In the genomic region with DNA sequence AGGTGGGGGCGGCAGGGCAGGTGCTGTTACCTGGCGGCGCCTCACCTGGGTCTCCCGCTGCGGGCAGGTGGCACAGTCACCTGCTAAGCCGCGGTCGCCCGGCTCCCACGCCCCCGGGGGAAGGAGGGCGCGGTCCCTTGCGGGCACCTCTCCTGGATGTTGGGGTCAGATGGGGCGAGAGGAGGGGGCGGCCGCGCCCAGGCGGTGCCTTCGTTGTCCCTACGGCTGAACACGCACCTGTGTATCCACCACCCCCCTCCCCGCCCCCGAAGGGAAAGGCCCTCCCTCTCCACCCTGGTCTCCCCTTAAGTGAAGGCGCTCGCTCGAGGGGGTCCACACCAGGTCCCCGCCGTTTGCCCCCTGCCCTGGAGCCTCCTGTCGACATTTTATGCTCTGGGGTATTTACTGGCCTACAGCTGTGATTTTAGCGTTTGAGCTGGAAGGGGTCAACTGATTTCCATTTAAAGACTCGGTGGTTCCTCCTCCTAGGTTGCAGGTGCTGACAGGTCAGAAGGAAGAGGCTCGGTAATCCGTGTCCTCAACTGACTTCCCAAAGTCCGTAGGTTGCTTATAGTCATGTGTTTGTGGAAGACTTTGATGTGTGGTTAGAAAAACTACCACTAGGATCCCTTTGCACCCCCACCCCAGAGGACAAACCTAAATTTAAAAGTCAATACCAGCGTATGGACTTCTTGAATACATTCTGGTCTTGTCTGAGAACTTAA, we compare ENCODE assay signal across 8 mouse cellular contexts. TPM values are rescaled to one million over a fixed set of nuclear protein-coding genes. Genes with fewer than 3 reads are reported as not detected.
DNase-seq lines count a peak whose midpoint lies in the region; ATAC-seq and TF ChIP-seq lines count a peak whose summit lies in the region.

No protein-coding gene starts in this region.

- ATAC-seq in G1E (ENCODE audit: extremely low read depth, insufficient number of reproducible peaks, low FRiP score, poor library complexity, severe bottlenecking) = no peak
- peak; percentile 29; the same call in 1 of the 2 replicates for ATAC-seq in embryonic facial prominence, embryonic 15.5 days (ENCODE audit: insufficient number of reproducible peaks, low FRiP score, low TSS enrichment, low read depth)
- peak; percentile 35; the same call in 1 of the 2 replicates for ATAC-seq in kidney, embryonic 15.5 days (replicated peaks; ENCODE audit: low FRiP score)
- ATAC-seq in midbrain, postnatal 0 days (ENCODE audit: low FRiP score) = peak; percentile 1
- no peak for ATAC-seq in erythroid progenitor cell, adult 5-6 weeks (replicated peaks; ENCODE audit: low FRiP score, poor library complexity, severe bottlenecking)

- no peak for DNase-seq in left cerebral cortex, adult 2 months (ENCODE audit: extremely low spot score in 1 of 2, low spot score in 2 of 2)
- DNase-seq in left cerebral cortex, postnatal 36 days (ENCODE audit: low spot score in 2 of 2) = no peak
- no peak for DNase-seq in G1E (ENCODE audit: low spot score)
- peak; percentile 9 for DNase-seq in midbrain, postnatal 0 days (ENCODE audit: low spot score)
- DNase-seq in left cerebral cortex, postnatal 10 days (ENCODE audit: extremely low spot score in 1 of 2, low spot score in 2 of 2) = no peak

- peak overlapping the region; percentile 76 for H3K9ac ChIP-seq in embryonic facial prominence, embryonic 15.5 days
- peak overlapping the region; percentile 95 for H3K9ac ChIP-seq in kidney, embryonic 15.5 days
- peak overlapping the region; percentile 95 for H3K9ac ChIP-seq in midbrain, postnatal 0 days (replicated peaks; ENCODE audit: low read length, poor library complexity, severe bottlenecking)

- no peaks in the 10 kb centered on the region for H3K27me3 ChIP-seq in G1E (ENCODE audit: insufficient read depth, low read length)
- no peaks in the 10 kb centered on the region for H3K27me3 ChIP-seq in embryonic facial prominence, embryonic 15.5 days
- no peaks in the 10 kb centered on the region for H3K27me3 ChIP-seq in kidney, embryonic 15.5 days
- no peaks in the 10 kb centered on the region for H3K27me3 ChIP-seq in midbrain, postnatal 0 days (ENCODE audit: insufficient read depth, low read length)

- intact Hi-C loops in left cerebral cortex, adult 2 months (cut with DNase I) = loop anchor here (5.0 kb wide), 1 partner anchor 51 kb away; no protein-coding TSS in a partner anchor
- intact Hi-C loops in left cerebral cortex, postnatal 36 days (cut with DNase I) = loop anchor here (5.0 kb wide), 2 partner anchors 51 to 76 kb away; no protein-coding TSS in a partner anchor
- intact Hi-C loops in left cerebral cortex, postnatal 10 days (cut with DNase I) = no loop called here

- H3K36me3 ChIP-seq in G1E (replicated peaks) = peaks cover 35% of the 10 kb centered on the region
- 0 out of 2 replicates have a peak, but pooled peaks cover 4% of the 10 kb centered on the region for H3K36me3 ChIP-seq in embryonic facial prominence, embryonic 15.5 days
- H3K36me3 ChIP-seq in kidney, embryonic 15.5 days = no peaks in the 10 kb centered on the region
- H3K36me3 ChIP-seq in midbrain, postnatal 0 days (ENCODE audit: insufficient read depth, low read length) = no peaks in the 10 kb centered on the region

- TF ChIP-seq CTCF in left cerebral cortex, adult 2 months (IDR thresholded peaks at IDR 0.05) = no peak; the same call in none of the 2 replicates
- TF ChIP-seq CTCF in G1E (IDR thresholded peaks at IDR 0.05; ENCODE audit: low read depth, low read length) = no peak
- TF ChIP-seq CTCF in midbrain, postnatal 0 days (IDR thresholded peaks at IDR 0.05) = no peak

- H3K9me3 ChIP-seq in G1E (replicated peaks) = peaks cover 3% of the 10 kb centered on the region; the same call in 1 of the 2 replicates
- no peaks in the 10 kb centered on the region for H3K9me3 ChIP-seq in embryonic facial prominence, embryonic 15.5 days (replicated peaks)
- no peaks in the 10 kb centered on the region for H3K9me3 ChIP-seq in kidney, embryonic 15.5 days (replicated peaks)
- H3K9me3 ChIP-seq in midbrain, postnatal 0 days (ENCODE audit: low read length) = peaks cover 9% of the 10 kb centered on the region

- H3K27ac ChIP-seq in left cerebral cortex, adult 2 months = peak overlapping the region; percentile 99
- H3K27ac ChIP-seq in embryonic facial prominence, embryonic 15.5 days (replicated peaks) = peak overlapping the region; percentile 85
- peak overlapping the region; percentile 91 for H3K27ac ChIP-seq in kidney, embryonic 15.5 days
- H3K27ac ChIP-seq in midbrain, postnatal 0 days (ENCODE audit: low read depth, low read length) = peak overlapping the region; percentile 92

- peak overlapping the region; percentile 92 for H3K4me3 ChIP-seq in left cerebral cortex, adult 2 months
- peak overlapping the region; percentile 95 for H3K4me3 ChIP-seq in G1E (ENCODE audit: low read depth, low read length)
- peak overlapping the region; percentile 73 for H3K4me3 ChIP-seq in embryonic facial prominence, embryonic 15.5 days (replicated peaks)
- peak overlapping the region; percentile 89 for H3K4me3 ChIP-seq in kidney, embryonic 15.5 days (replicated peaks)
- peak overlapping the region; percentile 92 for H3K4me3 ChIP-seq in midbrain, postnatal 0 days (ENCODE audit: low read depth, low read length)

- H3K4me1 ChIP-seq in G1E (ENCODE audit: insufficient read depth, low read depth, low read length) = peaks cover 59% of the 10 kb centered on the region
- peaks cover 17% of the 10 kb centered on the region for H3K4me1 ChIP-seq in embryonic facial prominence, embryonic 15.5 days
- H3K4me1 ChIP-seq in kidney, embryonic 15.5 days = peaks cover 14% of the 10 kb centered on the region
- H3K4me1 ChIP-seq in midbrain, postnatal 0 days (ENCODE audit: insufficient read depth, low read length) = peaks cover 2% of the 10 kb centered on the region; the same call in 1 of the 2 replicates

- H3K4me2 ChIP-seq in embryonic facial prominence, embryonic 15.5 days (replicated peaks) = peak overlapping the region; percentile 98
- H3K4me2 ChIP-seq in kidney, embryonic 15.5 days = peak overlapping the region; percentile 97
- H3K4me2 ChIP-seq in midbrain, postnatal 0 days (ENCODE audit: low read depth, low read length, poor library complexity, severe bottlenecking) = peak overlapping the region; percentile 97

- WGBS in embryonic facial prominence, embryonic 15.5 days = 3% methylated on average over 29 of the region's 36 CpGs
- 3% methylated on average over 30 of the region's 36 CpGs for whole genome bisulfite sequencing in kidney, embryonic 15.5 days
- 3% methylated on average over 23 of the region's 36 CpGs for WGBS in midbrain, postnatal 0 days

RNA-seq across cellular contexts. Expression of gene Lrrc8b, which starts 0.5 kb away (rescaled TPM):
- 10 to 100 TPM; 90.1 to 90.6 TPM for total RNA-seq in left cerebral cortex, adult 2 months (2021)
- total RNA-seq in left cerebral cortex, postnatal 36 days (2021) = 100 to 1,000 TPM in 1 of 2 experiments, 10 to 100 TPM in 1; 87.4 to 102 TPM
- total RNA-seq in G1E (2014; fragmentation: Nextera tagmentation) (55.3 and 57.0 TPM in 2 replicates), G1E (2017) (17.0 and 18.0 TPM in 2 replicates)
- polyA plus RNA-seq in G1E (2012) = 3.9 and 6.4 TPM in 2 replicates
- 7.3 and 7.4 TPM in 2 replicates for polyA plus RNA-seq in embryonic facial prominence, embryonic 15.5 days (2015; fragmentation: Nextera tagmentation; extraction: Ambion mirVana)
- polyA plus RNA-seq in kidney, embryonic 15.5 days (2015; fragmentation: Nextera tagmentation; extraction: Ambion mirVana) = 6.1 and 7.3 TPM in 2 replicates
- total RNA-seq in midbrain, postnatal 0 days (2014; rRNA removed) = 63.4 and 63.5 TPM in 2 replicates
- 17.6 and 18.5 TPM in 2 replicates for polyA plus RNA-seq in midbrain, postnatal 0 days (2015; fragmentation: Nextera tagmentation; extraction: Ambion mirVana)
- total RNA-seq in erythroid progenitor cell, adult 5-6 weeks (2015; ENCODE audit: low replicate concordance) = 6.5 and 6.7 TPM in 2 replicates
- total RNA-seq in erythroid progenitor cell, adult 5-6 weeks (2017; ENCODE audit: low replicate concordance) = 2.6 and 5.0 TPM in 2 replicates
- total RNA-seq in left cerebral cortex, postnatal 10 days (2021) = 100 to 1,000 TPM; 128 to 139 TPM

Comparison
In these comparisons a context has a peak if more than half of its experiments do, and no peak if none do; other contexts are left out.
1. ATAC-seq: peak in embryonic facial prominence, embryonic 15.5 days (single experiment), kidney, embryonic 15.5 days (single experiment) and midbrain, postnatal 0 days (single experiment); none in G1E (single experiment) and erythroid progenitor cell, adult 5-6 weeks (single experiment).
2. Peak in every context shown above with its lines, with median percentiles within 50 percentile points of each other: H3K27ac ChIP-seq, H3K4me3 ChIP-seq, H3K4me2 ChIP-seq and H3K9ac ChIP-seq.